Mouse (Mus musculus): ENCODE measurements around the gene Kcnma1.

Kcnma1 gene

DNA sequence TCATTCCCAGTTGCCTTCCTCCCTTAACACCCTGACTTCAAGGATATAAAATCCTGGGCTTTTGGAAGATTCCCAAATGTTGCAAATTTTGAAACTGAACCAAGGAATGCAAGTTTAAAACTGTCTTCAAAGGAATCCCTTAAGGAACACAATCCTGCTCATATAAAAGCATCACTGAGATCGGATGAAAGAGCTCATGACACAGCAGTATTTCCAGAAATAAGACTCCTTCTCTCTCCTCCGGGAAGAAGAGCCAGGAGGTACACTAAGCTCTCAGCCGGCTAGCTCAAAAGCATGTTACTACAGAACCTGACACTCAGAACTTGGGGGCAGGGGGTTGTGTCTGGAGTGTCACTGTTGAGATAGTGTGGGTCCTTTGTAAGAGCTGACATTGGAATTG lies 325.8 kb downstream of the Kcnma1 start:
- no peak for DNase-seq (ENCODE audit: low spot score in 2 of 2)

DNA sequence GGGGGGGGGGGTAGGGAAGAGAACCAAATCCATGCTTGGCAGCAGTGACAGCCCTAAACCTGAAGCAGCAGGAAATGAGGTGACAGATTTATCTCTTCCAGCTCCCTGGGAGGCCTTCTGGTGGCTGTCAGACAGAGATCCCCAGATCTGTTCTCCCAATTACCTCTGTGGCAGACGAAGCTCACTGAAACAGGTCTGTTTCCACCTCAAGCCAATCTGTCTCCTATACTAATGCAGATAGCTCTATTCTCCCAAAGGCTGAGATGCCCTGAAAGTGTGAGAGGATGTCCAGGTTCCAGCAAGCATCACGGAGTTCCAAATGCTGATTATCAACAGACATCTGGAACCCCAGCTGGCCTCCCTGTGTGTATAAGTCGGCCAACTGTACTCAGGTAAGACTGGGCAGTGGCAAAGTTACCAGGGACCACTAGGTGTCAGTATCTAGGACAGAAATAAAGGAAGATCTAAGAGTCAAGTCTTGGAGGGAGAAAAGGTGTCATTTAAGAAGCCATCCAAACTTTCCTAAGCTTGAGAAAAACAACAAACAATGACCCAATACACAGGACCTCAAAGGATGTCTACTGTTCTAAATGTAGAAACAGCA lies 329.7 kb downstream of the Kcnma1 start:
- DNase-seq (ENCODE audit: low spot score in 2 of 2), result no peak

DNA sequence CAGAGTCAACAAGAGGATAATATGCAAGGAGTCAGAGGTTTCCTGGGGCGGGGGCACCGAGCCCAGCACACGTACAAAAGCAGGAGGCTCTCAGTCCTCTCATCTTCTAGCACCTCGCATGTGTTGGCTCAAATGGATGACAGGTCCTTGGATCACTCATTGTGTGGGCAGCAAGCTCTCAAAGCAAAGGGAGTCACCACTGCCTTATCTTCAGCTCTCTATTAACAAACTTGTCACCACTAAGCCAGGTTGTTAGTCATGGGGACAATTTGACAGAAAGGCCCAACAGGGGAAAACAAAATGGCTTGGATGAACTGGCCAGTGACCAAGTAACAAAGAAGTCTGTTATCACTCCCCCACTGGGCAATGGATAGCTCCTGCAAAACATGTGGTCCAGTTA lies 331.5 kb downstream of the Kcnma1 start:
- peak; percentile 9 to 20 for DNase-seq (ENCODE audit: low spot score in 2 of 2)

DNA sequence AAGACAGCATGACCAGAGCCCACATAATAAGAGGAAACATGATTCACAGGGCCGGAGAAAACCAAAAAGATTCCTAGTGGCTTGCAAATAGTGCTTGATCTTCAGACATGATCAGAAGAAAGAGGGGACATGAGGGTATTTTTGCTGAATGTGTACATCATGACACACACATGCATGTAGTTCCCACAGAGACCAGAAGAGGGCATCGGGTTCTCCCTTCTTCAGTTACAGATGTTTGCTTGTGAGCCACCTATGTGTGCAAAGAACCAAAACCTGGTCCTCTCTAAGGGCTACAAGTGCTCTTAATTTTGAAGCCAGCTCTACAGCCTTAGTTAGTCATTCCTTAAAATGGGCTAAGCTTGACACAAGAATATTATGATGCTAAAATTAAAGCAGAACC lies 334.9 kb downstream of the Kcnma1 start:
- no peak for DNase-seq (ENCODE audit: low spot score in 2 of 2)

DNA sequence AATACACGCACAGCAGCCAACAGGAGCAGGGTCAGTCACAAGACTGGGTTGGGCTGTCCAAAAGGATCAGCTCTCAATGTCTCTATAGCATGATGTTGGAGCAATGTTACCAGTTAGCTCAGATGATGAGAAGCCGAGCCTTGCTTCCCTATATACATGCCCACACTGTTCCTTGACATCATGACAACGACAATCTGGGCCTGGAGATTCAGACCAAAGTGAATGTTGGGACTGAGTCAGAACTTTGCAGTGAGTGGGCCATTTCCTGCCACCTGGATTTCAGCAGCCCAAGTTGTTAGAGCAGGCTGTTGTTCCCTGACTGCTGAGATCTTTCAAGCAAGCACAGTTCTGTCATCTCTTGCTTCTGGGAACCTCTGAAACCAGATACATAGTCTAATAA lies 347.9 kb downstream of the Kcnma1 start:
- DNase-seq (ENCODE audit: low spot score in 2 of 2), result no peak

DNA sequence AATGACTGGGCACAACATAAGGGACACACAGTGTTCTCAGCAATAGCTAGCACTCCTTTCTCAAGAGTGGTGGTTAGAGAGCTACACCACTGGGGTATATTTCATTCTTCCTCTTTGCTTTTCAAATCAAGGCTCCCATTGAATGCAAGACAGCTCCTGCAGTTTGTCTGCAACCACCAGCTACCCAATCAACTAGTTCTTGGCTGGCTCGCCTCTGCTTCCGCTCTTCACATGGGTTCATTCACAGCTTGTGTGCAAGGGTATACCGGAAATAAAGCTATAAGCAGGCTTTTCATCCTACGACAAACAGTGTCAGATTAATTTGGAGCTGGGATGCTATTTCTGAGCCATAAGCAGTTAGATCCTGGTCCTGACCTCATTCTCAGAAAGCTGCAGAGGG lies 362.6 kb downstream of the Kcnma1 start:
- DNase-seq (ENCODE audit: low spot score in 2 of 2), result no peak

DNA sequence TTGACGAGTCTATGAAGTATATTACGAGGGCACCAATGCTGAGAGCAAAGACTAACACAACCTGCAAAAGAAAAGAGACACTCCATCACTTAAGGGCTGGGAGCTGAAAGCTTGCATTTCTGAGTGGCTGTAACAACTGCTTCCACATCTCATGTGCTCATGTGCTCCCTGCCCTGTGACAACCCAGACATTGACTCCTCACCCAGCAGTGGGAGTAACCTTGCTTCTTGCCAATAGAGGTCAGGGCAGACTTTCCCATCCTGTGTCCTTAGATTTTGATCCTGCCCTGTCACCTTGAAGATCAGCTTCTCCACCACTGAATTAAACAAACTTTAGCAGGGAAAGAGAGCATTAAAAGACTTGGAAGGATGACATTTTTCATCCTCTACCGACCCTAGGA lies 364.2 kb downstream of the Kcnma1 start:
- no peak for DNase-seq (ENCODE audit: low spot score in 2 of 2)

DNA sequence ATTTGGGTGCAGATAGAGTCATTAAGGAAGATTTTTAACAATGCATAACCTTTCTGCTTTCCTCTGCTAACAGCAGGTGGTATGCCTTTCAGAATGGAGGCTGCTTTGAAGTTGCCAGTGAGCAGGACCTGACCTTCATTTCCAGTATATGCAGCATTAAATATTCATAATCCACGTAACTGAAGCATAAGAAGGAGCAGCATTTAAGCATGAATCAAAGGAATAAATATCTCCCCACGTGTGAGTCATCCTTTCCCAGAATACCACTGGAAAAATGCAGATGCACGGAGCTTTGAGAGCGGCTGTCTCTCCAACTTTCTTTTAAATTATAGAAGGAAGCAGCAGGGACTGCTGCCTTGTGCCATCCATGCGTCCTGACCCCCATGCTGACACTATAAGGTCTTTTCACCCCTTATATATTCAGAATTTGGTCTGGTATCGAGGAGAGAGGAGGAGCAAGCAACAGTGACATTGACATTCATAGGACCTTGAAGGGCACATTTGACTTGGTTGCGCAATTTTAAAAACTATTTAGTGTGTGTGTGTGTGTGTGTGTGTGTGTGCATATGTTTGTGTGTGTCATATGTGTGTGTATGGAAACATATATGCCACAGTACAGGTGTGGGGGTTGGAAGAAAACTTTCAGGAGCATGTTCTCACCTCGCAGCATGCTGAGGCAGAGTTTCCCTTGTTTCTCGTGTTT lies 368.8 kb downstream of the Kcnma1 start:
- DNase-seq (ENCODE audit: low spot score in 2 of 2), result no peak

DNA sequence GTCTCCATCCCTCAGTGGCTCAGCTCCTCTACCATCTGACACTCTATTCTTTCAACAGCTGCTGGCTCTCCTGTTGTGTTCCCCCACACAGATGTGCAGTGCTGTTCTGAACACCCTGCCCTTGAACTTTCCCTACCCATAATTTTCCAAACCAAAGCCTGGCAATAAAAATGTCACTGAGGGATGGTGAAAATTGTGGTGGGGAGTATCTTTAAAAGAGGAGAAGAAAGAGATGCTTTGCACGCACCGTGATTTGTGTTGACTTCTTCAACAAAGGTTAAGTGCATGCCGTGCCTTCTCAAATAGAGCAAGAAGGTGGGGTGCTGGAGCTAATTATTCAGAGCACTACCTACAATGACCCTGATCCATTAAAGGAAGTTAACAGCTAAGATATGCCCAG lies 371.1 kb downstream of the Kcnma1 start:
- DNase-seq (ENCODE audit: low spot score in 2 of 2), result no peak

DNA sequence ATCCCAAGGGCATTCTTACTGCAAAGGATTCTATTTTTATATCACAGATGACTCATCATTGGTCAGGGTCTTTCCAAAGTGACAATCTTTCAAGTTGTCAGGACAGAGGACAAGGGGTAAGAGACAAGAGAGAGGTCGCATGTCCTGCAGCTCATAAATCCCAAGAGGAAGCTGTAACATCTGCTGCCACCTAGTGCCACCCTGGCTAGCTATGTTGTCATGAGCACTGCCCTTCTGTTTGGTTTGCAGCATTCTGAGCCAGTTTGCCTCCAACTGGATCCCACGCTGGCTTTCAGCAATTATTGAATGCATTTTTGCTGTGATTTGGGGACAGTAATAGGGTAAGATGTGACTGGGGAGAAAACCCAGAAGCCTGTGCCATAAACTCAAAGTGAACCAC lies 373.6 kb downstream of the Kcnma1 start:
- DNase-seq (ENCODE audit: low spot score in 2 of 2), result no peak

DNA sequence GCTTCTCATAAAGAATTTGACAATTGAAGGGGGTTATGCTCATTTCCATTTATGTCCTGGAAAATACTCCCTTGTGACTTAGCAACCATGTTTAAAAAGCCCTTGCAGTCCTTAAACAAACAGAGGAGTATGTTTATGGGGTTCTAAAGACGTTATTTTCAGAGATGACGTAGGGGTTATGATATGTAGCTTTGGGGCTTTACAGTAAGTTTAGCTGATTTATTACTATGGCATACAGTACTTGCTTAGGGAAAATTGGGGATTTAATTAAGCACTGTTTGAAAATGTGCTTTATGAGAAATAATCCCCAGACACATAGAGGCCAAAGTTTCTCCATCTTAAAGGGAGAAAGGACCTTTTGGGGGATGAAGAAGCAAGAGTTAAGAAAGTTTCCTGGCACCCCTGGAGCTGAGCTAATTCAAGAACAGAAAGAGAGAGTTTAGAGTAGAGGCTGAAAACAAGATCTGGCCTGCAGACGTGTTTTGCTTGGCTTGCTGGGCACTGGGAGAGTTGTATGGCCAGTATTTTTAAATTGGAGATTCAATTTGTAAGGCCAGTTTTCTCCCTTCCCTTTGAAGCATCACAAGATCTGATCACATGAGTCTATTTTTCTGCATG lies 376.1 kb downstream of the Kcnma1 start:
- DNase-seq (ENCODE audit: low spot score in 2 of 2), result no peak

DNA sequence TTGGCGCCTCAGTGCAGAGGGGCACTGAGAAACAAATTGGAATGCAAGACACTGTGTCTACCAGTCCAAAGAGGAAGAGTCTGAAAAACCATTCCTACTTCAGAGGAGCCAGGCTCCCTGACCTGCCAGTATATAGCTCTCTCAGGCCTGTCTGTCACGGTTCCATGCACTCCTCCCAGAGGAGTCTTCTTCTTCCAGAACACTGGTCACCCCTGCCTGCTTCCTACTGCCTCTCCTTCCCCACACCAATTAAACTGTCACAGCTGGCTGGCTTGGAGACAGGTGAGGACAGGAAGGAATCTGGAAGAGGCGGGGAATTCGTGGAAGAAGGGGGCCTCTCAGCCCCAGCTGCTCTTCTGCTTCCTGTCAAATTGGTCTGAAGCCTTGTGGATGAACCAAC lies 378.4 kb downstream of the Kcnma1 start:
- DNase-seq (ENCODE audit: low spot score in 2 of 2), result no peak

DNA sequence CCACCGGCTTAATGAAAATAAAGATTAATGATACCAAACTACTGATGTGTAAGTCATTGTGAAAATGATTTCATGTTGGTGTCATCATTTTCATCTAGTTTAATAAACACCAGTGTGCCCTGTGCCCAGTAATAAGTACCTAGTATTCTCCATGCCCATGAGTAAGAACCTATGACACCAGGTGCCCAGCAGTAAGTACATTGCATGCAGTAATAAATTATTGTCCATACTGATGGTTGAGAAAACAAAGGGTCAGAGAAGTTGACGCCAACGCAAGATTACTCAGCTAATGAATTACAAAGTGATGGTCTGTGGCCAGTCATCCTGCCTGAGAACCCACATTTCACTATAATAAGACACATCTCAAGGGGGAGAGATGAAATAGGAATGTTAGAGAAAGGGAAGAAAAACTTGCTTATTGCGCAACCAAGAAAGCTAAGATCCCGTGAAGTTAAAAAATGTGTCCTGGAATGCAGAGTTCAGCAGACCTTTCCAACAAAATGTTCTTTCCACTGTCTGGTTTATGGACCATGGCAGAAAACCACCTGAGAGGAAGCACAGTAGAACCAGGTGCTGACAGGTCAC lies 381.2 kb downstream of the Kcnma1 start:
- no peak for DNase-seq (ENCODE audit: low spot score in 2 of 2)

DNA sequence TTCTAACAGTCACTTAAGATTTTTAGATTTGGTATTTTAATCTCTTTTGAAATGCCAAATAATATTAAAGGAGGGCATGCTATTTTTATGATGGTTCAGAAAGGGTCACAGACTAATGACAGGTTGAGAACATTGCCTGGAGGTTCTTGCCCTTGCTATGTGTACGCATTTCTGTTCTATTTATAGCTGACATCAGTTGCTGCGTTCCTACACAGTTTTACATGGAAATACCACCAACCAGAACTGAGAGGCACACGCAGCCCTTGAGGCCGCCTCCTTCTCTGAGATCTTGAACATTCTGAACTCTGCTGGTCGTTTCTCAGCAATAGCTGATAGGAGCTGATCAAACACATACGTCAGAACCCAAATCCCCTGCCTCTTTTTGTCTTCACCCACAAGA lies 387.4 kb downstream of the Kcnma1 start:
- DNase-seq (ENCODE audit: low spot score in 2 of 2), result no peak

DNA sequence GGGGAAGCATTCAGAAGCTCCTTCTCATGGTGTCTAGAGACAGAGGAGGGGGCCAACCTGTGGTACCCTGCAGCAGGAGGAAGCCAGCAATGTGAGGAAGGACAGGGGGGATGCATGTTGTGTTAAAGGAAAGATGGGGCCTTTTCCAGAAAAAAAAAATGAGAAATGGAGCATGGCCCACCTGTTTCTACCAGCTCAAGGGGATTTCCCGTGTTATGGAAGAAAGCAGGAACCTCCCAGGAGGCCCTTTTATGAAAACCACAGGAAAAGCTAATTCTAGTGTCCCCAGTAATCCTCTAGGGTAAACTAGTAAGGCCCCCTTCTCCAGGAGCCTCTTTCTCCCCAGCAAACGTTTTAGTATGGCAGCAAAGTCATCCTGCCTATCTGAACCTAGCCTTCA lies 388.2 kb downstream of the Kcnma1 start:
- DNase-seq (ENCODE audit: low spot score in 2 of 2), result no peak

DNA sequence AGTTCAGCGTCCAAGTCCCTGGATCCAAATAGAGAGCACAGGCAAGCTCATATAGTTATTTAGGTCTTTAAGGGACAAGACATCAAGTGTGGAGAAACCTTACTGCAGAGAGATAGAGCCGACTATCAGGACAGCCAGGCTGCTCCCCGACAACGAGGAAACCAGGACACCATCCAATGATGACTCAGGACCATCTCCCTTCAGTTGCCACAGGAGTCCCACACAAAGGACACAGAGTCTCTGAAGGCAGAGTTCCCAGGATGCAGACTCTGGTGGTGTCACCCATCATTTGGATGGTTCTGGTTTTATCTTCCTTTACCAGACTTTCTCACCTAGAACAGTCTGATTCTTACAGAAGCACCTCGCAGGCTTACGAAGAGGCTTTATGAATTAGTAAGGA lies 388.9 kb downstream of the Kcnma1 start:
- DNase-seq (ENCODE audit: low spot score in 2 of 2), result no peak

DNA sequence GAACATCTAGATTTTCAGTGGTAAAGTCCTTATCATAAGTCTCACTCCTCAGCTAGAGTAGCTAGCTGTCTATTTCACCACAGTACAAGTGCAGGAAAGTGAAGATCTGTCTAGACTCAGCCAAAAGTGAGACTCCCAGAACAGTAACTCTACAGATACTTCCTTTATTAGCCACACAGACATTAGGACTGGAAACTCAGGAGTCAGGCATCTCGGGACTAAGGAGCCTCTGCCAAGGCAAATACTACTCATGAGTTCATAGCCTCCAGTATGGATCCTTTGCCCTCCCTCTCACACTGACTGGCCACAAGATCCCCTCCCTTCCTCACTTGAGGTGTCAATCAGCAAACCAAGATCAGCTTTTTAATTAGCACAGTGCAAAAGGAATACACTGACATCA lies 389.8 kb downstream of the Kcnma1 start:
- DNase-seq (ENCODE audit: low spot score in 2 of 2), result no peak

DNA sequence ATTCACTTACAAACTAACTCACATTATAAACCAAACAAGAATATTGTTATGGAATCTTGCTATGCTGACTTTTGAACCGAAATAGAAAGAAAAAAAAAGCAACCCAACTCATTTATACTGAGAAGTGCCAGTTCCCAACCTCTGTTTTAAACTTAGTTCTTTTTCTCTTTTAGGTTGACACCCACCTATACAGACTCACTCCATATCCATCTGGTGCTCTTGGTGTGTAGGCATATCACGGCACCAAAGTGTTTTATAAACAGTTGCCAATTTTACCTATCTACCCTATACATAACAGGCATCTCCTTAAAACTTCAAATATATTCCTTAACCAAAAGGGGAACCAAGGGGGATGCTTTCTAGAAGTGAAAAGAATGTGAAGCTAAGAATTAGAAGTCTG lies 393.6 kb downstream of the Kcnma1 start:
- DNase-seq (ENCODE audit: low spot score in 2 of 2), result no peak

DNA sequence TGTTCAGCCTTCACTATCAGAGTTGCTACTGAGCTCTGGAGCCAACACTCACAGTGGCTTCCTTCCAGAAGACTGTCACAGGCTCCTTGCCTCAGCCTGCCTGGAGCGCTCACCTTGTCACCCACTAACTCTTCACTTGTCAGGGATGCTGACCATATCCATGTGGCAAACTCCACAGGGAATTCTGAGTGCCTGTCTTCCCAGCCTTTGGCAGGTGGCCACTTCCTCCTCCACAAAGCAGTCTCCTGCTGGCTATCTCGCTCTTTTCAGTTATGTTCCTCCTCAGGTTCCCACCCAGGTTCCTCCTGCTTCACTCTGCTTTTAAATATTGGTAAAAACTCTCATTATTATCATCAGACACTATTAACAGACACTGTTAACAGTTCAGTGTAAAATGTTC lies 395.3 kb downstream of the Kcnma1 start:
- DNase-seq (ENCODE audit: low spot score in 2 of 2), result no peak

DNA sequence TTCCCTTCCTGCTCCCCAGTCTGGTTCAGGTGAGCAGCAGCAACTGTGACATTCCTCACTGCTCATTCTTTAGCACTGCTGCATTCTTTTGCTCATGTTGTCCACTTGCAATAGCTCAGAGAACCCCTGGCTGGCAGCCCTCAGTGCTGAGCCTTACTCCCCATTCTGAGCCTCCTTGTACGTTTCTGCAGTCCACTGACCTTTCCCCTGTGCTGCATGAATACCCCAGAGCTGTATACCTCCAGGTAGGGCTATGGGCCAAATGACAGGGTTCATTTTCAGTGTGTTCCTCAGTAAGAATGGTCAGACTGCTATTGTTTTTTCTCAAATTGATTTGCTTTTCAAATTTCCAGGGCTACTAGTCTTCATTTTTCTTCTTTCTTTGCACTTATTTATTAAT lies 396.2 kb downstream of the Kcnma1 start:
- DNase-seq (ENCODE audit: low spot score in 2 of 2), result no peak

DNA sequence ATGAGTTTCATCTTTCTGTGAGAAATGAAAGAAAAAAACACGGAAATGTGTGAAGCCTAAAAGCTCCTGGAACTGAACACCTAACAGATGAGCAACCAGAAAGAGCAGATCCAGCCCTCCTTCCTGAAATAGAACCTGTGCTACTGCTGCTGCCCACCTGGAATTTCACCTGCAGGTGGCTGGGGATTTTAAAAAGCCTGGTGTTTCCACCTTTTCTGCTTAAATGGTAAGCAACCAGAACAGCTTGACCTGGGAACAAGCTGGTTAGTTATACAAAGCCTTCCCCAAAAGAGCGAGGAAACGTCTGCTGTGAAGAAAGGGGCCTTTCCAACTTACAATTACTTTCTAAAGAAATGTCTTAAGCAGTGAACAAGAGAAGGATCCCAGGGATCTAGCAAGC lies 404.2 kb downstream of the Kcnma1 start:
- DNase-seq (ENCODE audit: low spot score in 2 of 2), result no peak

DNA sequence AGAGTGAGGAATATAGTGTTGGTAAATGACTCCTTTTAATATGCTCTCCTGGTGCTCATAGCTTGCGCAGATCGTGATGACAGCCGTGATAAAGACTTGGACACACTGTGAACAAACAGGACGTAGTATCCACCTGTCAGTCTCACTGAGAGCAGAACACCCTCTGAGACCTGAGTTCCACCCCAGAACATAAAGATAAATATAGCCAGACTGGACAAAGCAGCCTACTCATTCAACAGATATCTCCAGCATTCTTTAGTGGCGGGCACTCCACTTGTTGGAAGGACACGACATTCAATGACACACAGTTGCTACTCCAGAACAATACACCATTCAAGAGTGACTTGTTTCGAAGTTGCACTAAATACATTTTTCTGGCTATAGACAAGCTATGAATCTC lies 408.6 kb downstream of the Kcnma1 start:
- no peak for DNase-seq (ENCODE audit: low spot score in 2 of 2)

DNA sequence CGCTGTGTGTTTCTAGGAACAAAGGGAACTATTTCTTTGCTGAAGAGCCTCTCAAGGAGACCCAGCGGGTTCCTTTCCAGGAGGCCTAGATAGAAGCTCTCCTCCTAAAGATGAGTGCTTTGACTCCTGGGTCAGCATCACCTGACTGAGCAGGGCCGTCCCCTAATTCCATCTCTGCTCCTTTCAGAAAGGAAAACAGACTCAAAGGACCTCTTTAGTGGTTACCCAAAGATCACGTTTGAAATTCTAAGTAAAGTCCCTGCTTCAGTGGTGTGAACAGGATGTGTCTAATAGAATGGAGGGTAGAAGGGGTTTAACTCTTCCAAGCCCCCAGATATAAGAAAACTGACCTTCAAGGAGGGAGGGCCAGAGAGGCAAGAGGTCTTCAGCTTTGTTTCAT lies 411.4 kb downstream of the Kcnma1 start:
- DNase-seq (ENCODE audit: low spot score in 2 of 2), result no peak
